Comparison of ENCODE assay signal across 8 mouse cellular contexts in the genomic region with DNA sequence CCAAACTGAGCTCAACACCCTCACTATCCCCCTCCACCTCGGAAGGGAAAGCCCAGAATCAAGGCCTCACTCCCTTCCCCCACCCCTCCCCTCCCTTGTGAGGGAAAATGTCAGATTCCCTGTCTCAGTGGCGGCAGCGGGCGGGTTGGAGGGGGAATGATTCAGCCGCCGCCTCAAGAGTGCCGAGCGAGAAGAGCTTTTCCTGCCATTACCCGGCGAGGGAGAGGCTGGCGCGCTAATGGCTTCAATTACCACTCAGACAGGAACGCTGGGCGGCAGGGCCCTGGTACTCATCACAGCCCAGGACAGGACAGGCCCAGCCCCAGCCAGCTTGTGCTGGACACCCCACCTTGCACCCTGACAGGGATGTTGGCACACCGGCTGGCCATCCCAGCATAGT. TPM values are rescaled to one million over a fixed set of nuclear protein-coding genes. Genes with fewer than 3 reads are reported as not detected.
DNase-seq lines count a peak whose midpoint lies in the region; ATAC-seq and TF ChIP-seq lines count a peak whose summit lies in the region.

No protein-coding gene starts in this region.

- H3K4me1 ChIP-seq in heart, adult 2 months (ENCODE audit: control insufficient read depth, insufficient read depth, low read length) = peaks cover 2% of the 10 kb centered on the region
- H3K4me1 ChIP-seq in E14TG2a.4 (replicated peaks; ENCODE audit: low read depth, low read length) = peaks cover 88% of the 10 kb centered on the region
- H3K4me1 ChIP-seq in embryonic fibroblast, embryonic 13.5 days (ENCODE audit: control insufficient read depth, insufficient read depth, low read length) = peaks cover 5% of the 10 kb centered on the region; the same call in 1 of the 2 replicates
- peaks cover 60% of the 10 kb centered on the region for H3K4me1 ChIP-seq in limb, embryonic 13.5 days
- H3K4me1 ChIP-seq in stomach, embryonic 14.5 days (ENCODE audit: control insufficient read depth, insufficient read depth, low read length) = peaks cover 43% of the 10 kb centered on the region

- no peak overlapping the region for H3K4me3 ChIP-seq in heart, adult 2 months
- H3K4me3 ChIP-seq in E14TG2a.4 (replicated peaks; ENCODE audit: low read length) = peak overlapping the region; percentile 53
- no peak overlapping the region for H3K4me3 ChIP-seq in embryonic fibroblast, embryonic 13.5 days (ENCODE audit: insufficient read depth, low read length)
- H3K4me3 ChIP-seq in limb, embryonic 13.5 days = no peak overlapping the region
- no peak overlapping the region for H3K4me3 ChIP-seq in stomach, embryonic 14.5 days (ENCODE audit: low read depth, low read length)

- ATAC-seq in limb, embryonic 13.5 days (ENCODE audit: low FRiP score, low read depth) = no peak
- peak; percentile 34; the same call in 1 of the 2 replicates for ATAC-seq in stomach, embryonic 14.5 days (ENCODE audit: insufficient number of reproducible peaks, insufficient read depth, low FRiP score, low read depth)
- no peak for ATAC-seq in granulocyte monocyte progenitor cell, adult 5-6 weeks (replicated peaks; ENCODE audit: poor library complexity, severe bottlenecking)

- intact Hi-C loops in heart, adult 2 months (cut with DNase I) = no loop called here
- intact Hi-C loops in heart, postnatal 36 days (cut with DNase I) = no loop called here

- WGBS in heart, adult 2 months = 44% methylated on average over 15 of the region's 15 CpGs
- WGBS in limb, embryonic 13.5 days = 15% methylated on average over 15 of the region's 15 CpGs
- 16% methylated on average over 15 of the region's 15 CpGs for WGBS in stomach, embryonic 14.5 days

- H3K27ac ChIP-seq in heart, adult 2 months = no peak overlapping the region
- H3K27ac ChIP-seq in embryonic fibroblast, embryonic 13.5 days (ENCODE audit: insufficient read depth, low read length) = peak overlapping the region; percentile 47; the same call in 1 of the 2 replicates
- H3K27ac ChIP-seq in limb, embryonic 13.5 days = no peak overlapping the region
- H3K27ac ChIP-seq in stomach, embryonic 14.5 days (ENCODE audit: low read length) = peak overlapping the region; percentile 75; the same call in 1 of the 2 replicates

- H3K9me3 ChIP-seq in E14TG2a.4 (ENCODE audit: low read length) = no peaks in the 10 kb centered on the region
- no peaks in the 10 kb centered on the region for H3K9me3 ChIP-seq in limb, embryonic 13.5 days
- no peaks in the 10 kb centered on the region for H3K9me3 ChIP-seq in stomach, embryonic 14.5 days (ENCODE audit: control insufficient read depth, low read depth, low read length)

- TF ChIP-seq EP300 in heart, adult 2 months (IDR thresholded peaks at IDR 0.05; ENCODE audit: insufficient read depth, low read depth, low read length) = no peak

- H3K27me3 ChIP-seq in heart, adult 2 months (ENCODE audit: control insufficient read depth, insufficient read depth, low read length) = no peaks in the 10 kb centered on the region
- no peaks in the 10 kb centered on the region for H3K27me3 ChIP-seq in E14TG2a.4 (ENCODE audit: insufficient read depth, low read length)
- H3K27me3 ChIP-seq in limb, embryonic 13.5 days = no peaks in the 10 kb centered on the region
- no peaks in the 10 kb centered on the region for H3K27me3 ChIP-seq in stomach, embryonic 14.5 days (ENCODE audit: control insufficient read depth, insufficient read depth, low read length)

- no peaks in the 10 kb centered on the region for H3K36me3 ChIP-seq in heart, adult 2 months (ENCODE audit: control insufficient read depth, insufficient read depth, low read length)
- peaks cover 77% of the 10 kb centered on the region for H3K36me3 ChIP-seq in E14TG2a.4 (ENCODE audit: insufficient read depth, low read length)
- peaks cover 72% of the 10 kb centered on the region for H3K36me3 ChIP-seq in limb, embryonic 13.5 days
- peaks cover 41% of the 10 kb centered on the region for H3K36me3 ChIP-seq in stomach, embryonic 14.5 days (ENCODE audit: control insufficient read depth, insufficient read depth, low read length)

- H3K4me2 ChIP-seq in limb, embryonic 13.5 days (replicated peaks) = no peak overlapping the region
- H3K4me2 ChIP-seq in stomach, embryonic 14.5 days (replicated peaks; ENCODE audit: low read depth, low read length) = no peak overlapping the region

- TF ChIP-seq CTCF in heart, adult 2 months (IDR thresholded peaks at IDR 0.05) = no peak
- no peak for TF ChIP-seq CTCF in E14TG2a.4 (conservative IDR thresholded peaks at IDR 0.05; ENCODE audit: low read length)
- TF ChIP-seq CTCF in embryonic fibroblast, embryonic 13.5 days (IDR thresholded peaks at IDR 0.05; ENCODE audit: borderline replicate concordance, insufficient read depth, low read length) = no peak

- DNase-seq in heart, adult 2 months = no peak
- no peak for DNase-seq in heart, postnatal 36 days
- DNase-seq in layer of hippocampus, adult 9-10 months (ENCODE audit: low spot score) = no peak

- H3K79me2 ChIP-seq in heart, adult 2 months (replicated peaks; ENCODE audit: control insufficient read depth, insufficient read depth, low read length) = no peaks in the 10 kb centered on the region

- peak overlapping the region; percentile 8; the same call in 1 of the 2 replicates for H3K9ac ChIP-seq in heart, adult 2 months (ENCODE audit: low read depth, low read length)
- H3K9ac ChIP-seq in limb, embryonic 13.5 days = peak overlapping the region; percentile 32
- no peak overlapping the region for H3K9ac ChIP-seq in stomach, embryonic 14.5 days (replicated peaks; ENCODE audit: low read depth, low read length)

- TF ChIP-seq POLR2A in heart, adult 2 months (IDR thresholded peaks at IDR 0.05; ENCODE audit: insufficient read depth, low read depth, low read length) = no peak
- no peak for TF ChIP-seq POLR2A in embryonic fibroblast, embryonic 13.5 days (IDR thresholded peaks at IDR 0.05; ENCODE audit: low read depth, low read length)

RNA-seq across cellular contexts. Expression of a gene that starts 25.6 kb away (rescaled TPM):
- 1 to 10 TPM; 5.8 to 6.3 TPM for total RNA-seq in heart, adult 2 months (2021)
- 6.6 and 7.8 TPM in 2 replicates for polyA plus RNA-seq in heart, adult 2 months (2012; rRNA removed)
- total RNA-seq in heart, postnatal 36 days (2021) = 1 to 10 TPM; 7.5 to 9.2 TPM
- 38.3 and 39.9 TPM in 2 replicates for polyA plus RNA-seq in embryonic fibroblast, embryonic 13.5 days (2011; ENCODE audit: insufficient read length, low read depth, missing spikeins)
- polyA plus RNA-seq in limb, embryonic 13.5 days (2015; fragmentation: Nextera tagmentation; extraction: Ambion mirVana) = 51.1 and 58.1 TPM in 2 replicates
- polyA plus RNA-seq in stomach, embryonic 14.5 days (2014; fragmentation: Nextera tagmentation; extraction: Ambion mirVana) = 79.8 and 84.0 TPM in 2 replicates
- 0.17 TPM in 1 of 2 replicates, not detected in the other for total RNA-seq in granulocyte monocyte progenitor cell, adult 5-6 weeks (2014; fragmentation: Nextera tagmentation)
- 0.04 TPM in 1 of 2 replicates, not detected in the other for total RNA-seq in granulocyte monocyte progenitor cell, adult 5-6 weeks (2017)

Comparison
In these comparisons a context has a peak if more than half of its experiments do, and no peak if none do; other contexts are left out.
1. H3K27ac ChIP-seq: peak in embryonic fibroblast, embryonic 13.5 days (single experiment) and stomach, embryonic 14.5 days (single experiment); none in heart, adult 2 months (single experiment) and limb, embryonic 13.5 days (single experiment).